Mouse (Mus musculus) adrenal gland, postnatal 10 days (tissue): ENCODE data around the gene Pip5k1b. TPM values are rescaled to one million over a fixed set of nuclear protein-coding genes. Genes with fewer than 3 reads are reported as not detected.

Experiments used
- DNase-seq: peaks from one replicate; pipeline ENCODE4 v3.0.0; 2021; ENCODE audit warnings: mixed read lengths
- total RNA-seq, 2 experiments: library from RNA; stranded (reverse); gene quantifications; 2 replicates each; pipeline ENCODE4 v1.2.3; 2021

Pip5k1b gene
- total RNA-seq, 2 experiments from 2014 or later: 18.8 to 20.0 TPM

DNA sequence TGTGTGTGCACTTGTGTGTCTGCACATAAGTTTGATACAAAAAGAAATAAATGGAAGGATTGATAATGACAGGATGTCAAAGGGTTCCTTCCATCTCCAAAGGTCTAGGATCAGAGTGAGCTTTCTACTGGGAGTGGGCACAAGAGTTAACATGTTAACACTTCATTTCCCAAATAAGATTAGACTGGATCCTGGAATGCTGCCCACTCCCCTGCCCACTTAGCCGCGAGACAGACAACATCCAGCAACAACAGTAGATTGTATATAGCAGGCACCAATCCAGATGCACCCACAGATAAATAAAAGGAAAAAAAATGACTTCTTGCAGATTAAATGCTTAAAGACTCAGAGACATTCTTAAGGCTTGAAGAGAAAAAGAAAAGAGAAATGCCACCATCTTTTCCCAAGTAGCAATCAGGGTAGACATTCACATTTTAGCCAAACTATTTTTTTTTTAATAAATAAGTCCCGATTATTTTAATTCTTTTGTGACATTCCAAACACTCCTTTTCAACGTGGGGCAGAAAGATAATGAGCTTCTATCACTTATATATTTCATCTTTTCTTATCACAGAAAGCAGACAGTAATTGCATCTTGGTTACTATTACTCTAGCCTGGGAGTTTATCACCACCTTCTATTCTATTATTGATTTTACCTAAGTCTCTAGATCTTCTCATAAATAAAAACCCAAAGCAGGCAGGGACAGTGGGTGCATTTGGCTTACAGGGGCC lies 219.9 kb downstream of the Pip5k1b start:
- DNase-seq: no peak

DNA sequence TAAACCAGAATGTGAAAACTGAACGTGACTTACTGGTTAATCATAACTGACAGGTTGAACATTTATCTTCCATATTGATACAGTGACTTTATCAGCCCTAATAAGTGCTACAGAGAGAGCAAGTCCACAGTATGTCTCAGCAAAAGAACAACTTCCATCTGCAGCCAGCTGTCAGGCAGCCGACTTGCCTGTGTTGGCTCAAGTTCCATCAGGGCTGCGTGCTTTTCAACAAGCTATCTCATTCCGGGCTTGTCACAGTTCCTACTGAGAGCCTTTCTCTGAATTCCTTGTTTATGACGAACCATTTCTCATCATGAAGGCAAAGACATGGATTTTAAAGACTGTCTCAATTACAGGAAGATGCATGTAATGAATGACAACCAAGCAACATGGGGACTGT lies 222.7 kb downstream of the Pip5k1b start:
- DNase-seq: no peak

DNA sequence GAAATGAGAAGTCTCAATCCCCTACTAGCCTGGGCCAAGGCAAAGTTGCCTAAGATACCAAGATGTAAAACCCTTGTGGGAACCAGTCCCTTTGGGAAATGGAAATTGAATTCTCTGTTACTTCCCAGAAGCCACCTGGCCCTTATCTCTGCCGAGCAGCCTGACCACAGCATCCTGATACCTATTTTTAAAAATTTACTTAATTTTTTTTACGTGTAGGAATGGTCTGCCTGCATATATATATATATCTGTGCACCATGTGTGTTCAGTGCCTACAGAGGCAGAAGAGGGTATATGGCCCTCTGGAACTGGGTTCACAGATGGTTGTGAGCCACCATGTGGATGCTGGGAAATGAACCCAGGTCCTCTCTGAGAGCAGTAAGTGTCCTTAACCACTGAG lies 224.4 kb downstream of the Pip5k1b start:
- no peak for DNase-seq

DNA sequence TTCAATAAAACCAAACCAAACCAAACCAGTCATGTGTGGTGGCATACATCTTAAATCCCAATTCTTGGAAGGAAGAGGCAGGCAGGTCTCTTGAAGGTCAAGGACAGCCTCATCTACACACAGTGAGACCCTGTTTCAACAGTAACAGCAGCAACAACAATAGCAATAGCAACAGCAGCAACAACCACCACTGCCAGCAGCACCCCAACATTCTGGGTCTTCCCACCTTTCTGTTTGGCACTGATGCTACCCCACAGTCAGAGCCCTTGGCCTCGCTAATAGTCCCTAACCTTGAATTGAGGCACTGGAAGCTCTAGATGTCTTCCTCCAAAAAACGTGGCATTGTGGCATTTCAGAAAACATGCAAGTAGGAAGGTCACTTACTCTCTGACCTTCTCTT lies 225.3 kb downstream of the Pip5k1b start:
- DNase-seq: no peak

DNA sequence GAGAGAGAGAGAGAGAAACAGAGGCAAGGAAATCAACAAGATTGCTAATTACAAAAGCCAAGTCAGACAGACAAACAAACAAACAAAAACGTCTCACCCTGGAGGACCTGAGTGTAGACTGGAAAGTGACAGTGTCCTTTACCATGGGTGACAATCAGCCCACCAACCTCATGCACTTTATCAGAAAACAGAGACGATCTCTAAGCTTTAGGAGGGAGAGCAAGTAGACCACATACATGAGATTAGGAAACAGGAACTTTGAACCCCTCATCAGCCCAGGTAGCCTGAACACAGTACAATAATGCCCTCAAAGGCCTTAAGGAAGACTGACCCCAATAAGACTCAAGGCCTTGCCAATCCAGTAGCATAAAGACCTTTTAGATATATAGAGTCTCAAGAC lies 227.8 kb downstream of the Pip5k1b start:
- DNase-seq: no peak

DNA sequence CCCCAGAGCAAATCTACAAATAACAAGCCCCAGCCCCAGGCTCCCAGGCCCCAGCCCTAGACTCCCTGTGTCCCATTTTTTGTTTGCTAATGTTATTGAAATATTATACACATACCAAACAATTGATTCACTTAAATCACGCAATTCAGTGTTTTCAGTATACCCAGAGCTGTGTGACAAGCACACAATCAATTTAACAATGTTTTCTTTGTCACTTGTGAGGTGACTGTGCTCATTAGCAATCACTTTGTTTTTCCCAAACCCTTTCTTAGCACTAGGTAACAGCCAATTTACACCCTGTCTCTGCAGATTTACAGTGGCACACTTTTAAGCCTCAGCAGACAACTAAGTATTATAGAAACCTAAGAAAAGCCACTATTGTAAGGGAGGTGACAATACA lies 228.7 kb downstream of the Pip5k1b start:
- no peak for DNase-seq

DNA sequence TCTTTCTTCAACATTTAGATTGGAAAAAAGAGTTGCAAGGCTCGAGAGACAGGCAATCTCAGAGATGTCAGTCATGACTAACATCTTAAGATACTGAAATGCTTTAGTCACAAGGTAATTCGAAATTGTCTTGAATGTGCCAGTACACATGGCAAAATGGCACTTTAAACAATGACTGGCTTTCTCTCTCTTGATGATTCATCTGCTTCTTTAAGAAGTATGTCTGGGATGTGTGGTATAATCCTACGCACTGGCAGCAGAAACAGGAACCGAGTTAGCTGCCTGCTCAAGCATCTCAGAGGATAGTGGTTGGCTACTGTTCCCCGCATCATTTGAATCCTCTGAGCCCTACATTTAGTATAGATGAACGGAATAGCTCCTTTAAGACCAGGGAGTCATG lies 230.0 kb downstream of the Pip5k1b start:
- no peak for DNase-seq

DNA sequence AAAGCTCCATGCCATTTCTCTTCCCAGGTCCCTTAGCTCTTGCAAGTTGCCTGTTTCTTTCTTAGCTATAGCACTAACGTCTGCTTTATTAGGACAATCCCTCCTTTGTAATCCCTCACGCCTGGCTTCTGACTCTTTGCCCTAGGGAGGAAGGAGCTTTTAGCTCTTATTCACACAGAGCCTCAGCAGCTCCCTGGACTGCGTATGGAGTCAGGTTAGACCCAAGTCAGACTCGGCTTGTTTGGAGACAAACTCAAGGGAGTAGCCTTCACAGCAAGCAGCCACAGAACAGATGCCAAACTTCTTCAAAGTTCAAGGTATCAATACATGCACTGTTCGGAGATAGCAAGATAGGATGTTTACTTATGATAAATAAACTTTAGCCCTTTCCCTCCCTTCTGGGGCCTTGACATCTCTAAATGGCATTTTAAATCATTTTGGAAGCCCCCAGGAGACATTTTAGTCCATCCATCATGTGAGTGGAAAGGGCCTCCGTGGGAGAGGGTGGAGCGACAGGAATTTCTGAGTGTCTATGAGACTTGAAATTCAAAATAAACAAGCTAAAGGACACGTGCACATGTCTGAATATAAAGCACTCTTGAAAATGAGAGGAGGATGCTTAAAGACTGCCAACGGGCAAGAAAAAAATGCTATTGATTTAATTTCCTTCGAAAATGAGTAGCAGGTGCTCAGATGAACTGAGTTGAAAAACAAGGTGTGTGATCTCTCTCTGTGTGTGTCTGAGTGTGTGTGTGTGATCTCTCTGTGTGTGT lies 231.6 kb downstream of the Pip5k1b start:
- peak; percentile 64 for DNase-seq

DNA sequence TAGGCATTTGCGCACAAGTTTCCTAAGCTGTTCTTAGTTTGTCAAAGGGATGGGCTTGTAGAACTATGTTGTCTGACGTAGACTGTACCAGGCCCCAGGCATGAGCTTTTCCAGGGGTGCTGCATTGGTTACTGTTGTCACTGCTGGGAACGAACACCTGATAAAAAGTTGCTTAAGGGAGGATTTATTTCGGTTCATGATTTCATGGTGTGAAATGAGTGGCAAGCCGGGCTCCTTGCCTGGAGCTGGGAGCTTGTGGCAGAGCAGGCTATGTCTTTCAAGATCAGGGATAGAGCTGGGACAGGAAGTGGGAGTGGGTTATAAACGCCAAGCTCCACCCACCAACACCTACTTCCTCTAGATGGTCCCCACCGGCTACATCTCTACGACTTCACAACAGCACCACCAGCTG lies 233.8 kb downstream of the Pip5k1b start:
- DNase-seq: no peak

DNA sequence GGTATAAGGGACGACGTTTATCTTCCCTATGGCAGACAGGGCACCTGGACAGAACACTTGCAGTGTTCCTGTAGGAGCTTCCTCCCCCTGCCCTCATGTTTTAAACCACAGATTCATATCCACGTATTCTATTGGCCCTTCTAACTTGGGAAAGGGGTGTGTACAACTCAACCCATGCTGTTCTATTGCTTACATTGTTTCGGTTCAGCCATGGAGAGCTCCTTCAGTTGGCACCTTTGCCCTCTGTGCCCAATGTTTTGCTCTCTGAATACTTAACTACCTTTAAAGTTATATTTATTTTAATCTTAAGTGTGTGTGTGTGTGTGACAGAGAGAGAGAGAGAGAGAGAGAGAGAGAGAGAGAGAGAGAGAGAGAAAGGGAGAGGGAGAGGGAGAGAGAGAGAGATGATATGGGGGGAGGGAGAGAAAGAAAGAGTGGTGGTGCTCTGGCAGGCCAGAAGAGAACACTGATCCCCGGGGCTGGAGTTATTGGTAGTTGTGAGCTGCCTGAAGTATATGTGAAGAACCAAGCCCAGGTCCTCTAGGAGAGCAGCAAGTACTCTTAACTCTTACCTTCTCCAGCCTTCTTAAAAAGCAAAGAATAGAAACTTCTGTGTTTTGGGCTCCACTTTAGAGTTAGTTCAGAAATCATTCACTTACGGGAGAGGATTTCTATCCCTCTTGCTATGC lies 234.3 kb downstream of the Pip5k1b start:
- DNase-seq: no peak

DNA sequence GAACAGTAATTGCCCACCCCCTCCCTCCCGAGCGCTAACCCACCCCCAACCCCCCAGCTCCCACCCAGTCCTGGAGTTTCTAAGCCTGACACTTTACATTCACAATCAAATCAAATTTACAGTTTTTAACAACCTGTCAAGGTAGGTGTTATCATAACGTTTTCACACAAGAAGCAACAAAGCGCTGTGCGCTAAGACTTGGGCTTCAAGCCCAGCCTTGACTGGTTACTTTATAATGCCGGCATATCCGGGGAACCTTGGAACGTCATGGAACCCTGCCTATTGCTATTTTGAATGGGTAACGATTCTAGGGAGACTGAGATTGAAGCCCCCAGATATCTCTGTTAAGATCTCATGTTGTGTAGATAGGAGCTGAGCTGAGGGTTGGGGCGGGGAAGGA lies 237.5 kb downstream of the Pip5k1b start:
- DNase-seq: no peak

DNA sequence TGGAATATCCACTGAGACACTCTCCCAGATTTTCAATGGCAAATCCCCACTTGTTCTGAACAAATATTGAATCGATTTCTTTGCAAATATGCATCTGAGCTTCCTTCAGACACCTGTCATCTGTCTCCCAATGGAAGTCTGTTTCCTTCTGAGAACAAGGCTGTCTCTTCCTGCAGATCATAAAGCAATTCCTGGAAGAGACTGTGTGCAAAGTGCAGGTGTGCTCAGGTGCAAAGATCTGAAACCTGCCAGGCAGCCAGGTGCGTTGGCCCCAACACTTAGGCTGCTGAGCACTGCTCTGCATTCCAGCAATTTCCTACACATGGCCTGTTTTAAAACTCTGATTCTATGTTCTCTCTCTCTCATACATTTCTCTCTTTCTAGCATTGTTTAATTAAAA lies 237.9 kb downstream of the Pip5k1b start:
- DNase-seq: no peak

DNA sequence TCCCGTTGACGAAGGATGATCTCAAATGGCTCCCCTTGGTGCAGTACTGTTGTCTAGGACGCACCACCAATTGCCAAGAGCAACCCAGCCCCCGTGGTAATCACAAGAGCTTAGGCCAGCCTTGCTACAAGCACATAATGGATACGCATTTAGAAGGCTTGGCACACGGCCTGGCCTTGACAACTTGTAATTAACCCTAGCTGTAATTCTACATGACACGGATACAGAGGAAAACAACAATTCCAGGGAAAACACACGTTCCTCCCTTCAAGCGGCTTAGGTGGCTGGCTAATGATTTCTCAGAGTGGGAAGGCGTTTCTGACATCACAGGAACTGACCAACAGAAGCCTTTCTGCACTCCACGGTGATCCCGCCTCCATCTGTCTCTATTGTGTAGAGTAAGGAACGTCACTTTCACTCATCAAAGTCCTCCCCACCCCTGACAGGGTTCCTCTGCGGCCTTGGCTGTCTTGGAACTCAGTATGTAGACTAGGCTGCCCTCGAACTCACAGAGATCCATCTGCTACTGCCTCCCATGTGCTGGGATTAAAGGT lies 238.6 kb downstream of the Pip5k1b start:
- DNase-seq: no peak

DNA sequence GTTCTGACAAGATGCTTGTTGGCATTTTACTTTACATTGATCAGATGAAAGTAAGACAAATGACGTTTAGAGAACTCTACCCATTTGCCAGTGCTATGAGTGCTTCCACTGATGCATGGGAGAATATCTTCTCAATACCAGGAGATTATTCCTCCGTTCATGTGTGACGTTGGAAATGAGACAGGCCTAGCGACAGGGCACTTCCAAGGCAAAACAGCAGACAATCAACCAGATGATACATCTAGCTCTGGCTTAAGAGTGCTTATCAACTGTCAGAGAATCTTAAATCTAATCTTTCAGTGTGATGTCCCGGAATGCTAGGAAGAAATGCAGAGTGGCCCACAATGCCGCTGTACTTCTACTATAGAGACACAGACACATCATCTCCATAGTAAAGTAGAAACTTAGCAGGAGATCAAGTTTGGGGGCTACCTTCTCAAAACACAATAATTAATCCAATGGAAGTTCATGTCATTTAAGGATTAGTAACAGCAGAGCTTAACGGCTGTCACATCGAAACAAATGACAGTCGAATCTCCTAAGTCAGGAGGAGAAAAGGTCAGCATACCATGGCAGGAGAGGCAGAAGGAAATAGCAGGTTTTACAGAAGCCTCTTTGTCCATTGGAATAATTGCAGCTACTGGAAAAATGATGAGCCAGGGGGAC lies 239.5 kb downstream of the Pip5k1b start:
- DNase-seq: no peak

DNA sequence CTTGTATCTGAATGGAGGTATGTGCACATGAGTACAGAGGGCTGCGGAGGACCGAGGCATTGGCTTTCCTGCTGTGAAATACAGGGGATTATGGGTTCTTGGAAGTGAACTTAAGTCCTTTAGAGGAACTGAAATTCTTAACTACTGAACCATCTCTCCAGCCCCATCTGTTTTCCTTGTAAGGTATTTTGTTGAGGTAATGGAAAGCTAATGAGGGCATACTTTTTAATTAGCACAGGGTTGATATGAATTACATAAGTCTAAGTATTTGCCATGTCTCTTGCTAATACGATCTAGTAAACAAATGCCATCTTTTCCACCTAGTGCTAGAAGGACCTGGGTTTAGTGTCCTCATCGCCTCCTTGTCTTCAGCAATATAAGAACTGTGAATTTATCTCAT lies 240.4 kb downstream of the Pip5k1b start:
- no peak for DNase-seq

DNA sequence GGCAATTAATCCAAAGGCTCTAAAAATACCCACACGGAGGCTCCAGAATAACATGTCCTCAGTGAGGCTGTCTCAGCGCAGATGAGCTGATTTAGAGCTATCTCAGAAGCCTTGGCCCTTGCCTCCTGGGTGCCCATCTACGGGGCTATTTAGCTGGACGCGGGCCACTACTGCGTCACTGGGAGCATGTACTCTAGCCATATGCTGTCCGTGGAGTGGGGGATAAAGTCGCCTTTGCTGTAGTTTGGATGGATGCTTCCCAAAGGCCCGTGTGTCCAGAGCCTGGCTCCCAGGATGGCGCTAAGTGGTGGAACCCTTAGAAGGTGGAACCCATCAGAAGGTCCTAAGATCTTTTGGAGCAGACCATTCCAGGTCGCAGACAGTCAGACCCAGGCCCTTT lies 241.0 kb downstream of the Pip5k1b start:
- DNase-seq: no peak

DNA sequence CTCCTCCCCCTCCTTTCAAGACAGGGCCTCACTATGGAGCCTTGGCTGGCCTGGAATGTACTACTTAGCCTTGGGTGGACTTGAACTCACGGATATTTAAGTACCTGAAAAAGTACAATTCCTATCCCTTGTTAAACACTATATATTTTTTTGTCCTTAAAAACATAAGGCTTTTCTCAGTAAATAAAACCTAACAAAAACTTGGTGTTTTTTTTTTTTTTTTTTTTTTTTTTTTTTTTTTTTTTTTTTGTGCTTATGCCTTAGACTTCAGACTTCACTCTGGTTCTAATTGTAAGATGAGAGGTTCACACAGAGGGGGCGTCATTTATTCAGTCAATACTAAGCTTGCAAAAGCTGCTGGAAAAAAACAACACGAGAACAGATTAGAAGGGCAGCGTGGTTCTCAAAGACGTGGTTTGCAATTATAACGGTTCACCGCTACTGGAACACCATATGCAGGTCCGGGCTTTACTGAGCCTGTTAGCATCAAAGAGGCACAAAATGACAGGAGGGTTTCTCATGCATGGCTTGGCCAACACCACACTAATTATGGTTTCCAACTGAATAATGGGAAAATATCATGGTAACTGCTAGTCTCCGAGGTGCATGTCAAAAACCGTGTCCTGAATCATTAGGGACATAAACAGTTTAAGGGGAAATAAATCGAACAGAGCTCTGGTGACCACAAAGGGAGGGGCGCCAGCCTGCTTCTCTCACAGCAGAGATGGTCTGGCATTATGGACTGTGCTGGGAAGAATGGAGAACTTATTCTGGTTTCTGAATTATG lies 242.9 kb downstream of the Pip5k1b start:
- DNase-seq: no peak

DNA sequence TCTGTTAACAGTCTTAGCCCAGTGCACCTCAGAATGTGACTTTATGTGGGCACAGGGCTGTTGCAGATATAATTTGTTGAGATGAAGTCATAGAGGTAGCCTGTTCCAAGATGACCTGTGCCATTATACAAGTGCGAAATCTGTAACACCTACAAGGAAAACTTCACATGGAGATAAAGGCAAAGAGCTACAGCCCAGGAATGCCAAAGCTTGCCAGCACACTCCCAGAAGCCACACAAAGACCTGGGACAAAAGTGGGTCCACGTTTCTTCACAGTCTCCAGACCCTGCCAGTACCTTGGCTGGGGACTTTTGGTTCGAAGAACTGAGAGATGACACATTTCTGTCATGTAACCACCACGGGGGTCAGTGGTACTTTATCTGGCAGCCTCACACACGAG lies 243.6 kb downstream of the Pip5k1b start:
- DNase-seq: no peak

DNA sequence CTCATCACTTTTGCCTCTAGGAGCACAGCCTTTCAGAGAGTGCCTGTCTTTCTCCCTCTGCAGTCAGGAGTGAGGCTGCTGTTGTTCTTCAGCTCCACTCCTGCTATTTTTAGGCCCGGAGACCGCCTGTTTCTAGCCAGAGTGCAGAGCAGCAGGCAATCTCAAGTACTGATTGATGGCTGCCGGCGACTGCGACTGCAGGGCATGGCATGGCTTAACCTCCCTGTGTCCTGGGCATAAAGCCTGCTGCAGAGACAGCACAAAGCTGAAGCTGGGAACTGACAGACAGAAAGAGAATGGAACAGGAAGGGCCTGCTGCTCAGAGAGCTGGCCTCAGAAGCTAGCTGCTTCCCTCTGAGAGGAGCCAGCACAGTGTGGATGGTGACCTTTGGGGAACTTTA lies 247.4 kb downstream of the Pip5k1b start:
- peak; percentile 42 for DNase-seq

DNA sequence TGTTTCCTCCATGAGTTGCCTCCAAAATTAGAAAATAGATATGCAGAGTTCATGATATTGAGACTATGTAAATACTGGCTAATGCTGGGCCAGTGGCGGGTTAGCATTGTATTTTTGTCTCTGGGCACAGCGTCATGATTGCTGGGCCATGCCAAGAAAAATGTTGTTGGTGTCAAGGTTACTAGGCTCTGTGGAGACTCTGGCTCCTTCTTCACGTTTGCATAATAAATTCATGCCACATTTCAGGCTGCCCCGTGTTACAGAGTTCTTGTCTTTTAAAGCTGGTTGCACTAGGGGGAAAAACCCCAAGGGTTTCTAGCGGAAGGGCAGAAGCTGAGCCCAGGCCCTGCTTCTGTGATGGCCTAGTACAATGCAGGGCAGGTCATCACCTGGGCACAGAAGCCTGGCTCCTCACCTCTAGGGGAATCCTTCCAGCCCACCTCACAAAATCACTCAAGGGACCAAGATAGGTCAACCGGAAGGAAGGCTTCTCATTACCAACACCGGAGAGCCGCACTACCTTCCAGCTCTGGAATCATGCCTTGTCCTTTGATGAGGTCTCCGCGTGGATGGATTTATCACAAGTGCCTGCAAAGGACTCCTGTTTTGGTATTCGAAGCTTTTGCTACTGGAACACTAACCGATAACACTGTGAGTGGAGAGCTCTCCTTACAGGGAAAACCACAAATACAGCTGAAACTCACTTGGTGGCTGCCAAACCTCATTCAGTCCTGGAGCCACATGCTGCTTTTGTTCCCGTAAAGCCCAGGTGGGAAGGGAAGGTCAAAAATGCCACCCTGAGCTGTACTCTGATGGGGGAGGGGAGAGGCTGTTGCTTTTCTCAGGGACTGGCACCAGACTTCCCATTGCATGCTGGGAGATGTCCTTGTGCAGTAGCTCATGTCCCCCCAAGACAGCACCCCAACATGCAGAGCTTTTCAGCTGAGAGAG lies 248.1 kb downstream of the Pip5k1b start:
- no peak for DNase-seq
